Mouse (Mus musculus) kidney, postnatal 0 days (tissue): Measurements from ENCODE around the gene Tbx2. TPM values are rescaled to one million over a fixed set of nuclear protein-coding genes. Genes with fewer than 3 reads are reported as not detected.

Experiments
- ATAC-seq: fragments of 200-750 bp; cut with Nextera tagmentation; replicated peaks from 2 replicates; pipeline ENCODE4 v1.8.0; 2017; ENCODE audit warnings: low read depth, moderate number of reproducible peaks, moderate TSS enrichment, moderate library complexity; ENCODE audit not compliant: low FRiP score
- DNase-seq: peaks from one replicate; pipeline ENCODE4 v3.0.0-alpha.2; 2016; ENCODE audit warnings: low spot score
- H3K27ac ChIP-seq: fragments of 300-500 bp; sonication (generic); 2 replicates; pipeline ENCODE4 v1.5.1; 2014; ENCODE audit warnings: mild to moderate bottlenecking
- H3K27me3 ChIP-seq: fragments of 300-500 bp; sonication (generic); 2 replicates; pipeline ENCODE4 v1.6.1; 2014; ENCODE audit warnings: low read length, mixed read lengths; ENCODE audit not compliant: insufficient read depth
- H3K36me3 ChIP-seq: fragments of 300-500 bp; sonication (generic); 2 replicates; pipeline ENCODE4 v1.6.1; 2014; ENCODE audit warnings: low read length, mixed read lengths; ENCODE audit not compliant: insufficient read depth
- H3K4me1 ChIP-seq: fragments of 300-500 bp; sonication (generic); replicated peaks from 2 replicates; pipeline ENCODE4 v1.6.1; 2014; ENCODE audit warnings: antibody characterized with exemption, low read length, mixed read lengths; ENCODE audit not compliant: insufficient read depth
- H3K4me2 ChIP-seq: fragments of 300-500 bp; sonication (generic); 2 replicates; pipeline ENCODE4 v1.6.1; 2014; ENCODE audit warnings: mild to moderate bottlenecking, low read length, moderate library complexity, mixed read lengths
- H3K4me3 ChIP-seq: fragments of 300-500 bp; sonication (generic); replicated peaks from 2 replicates; pipeline ENCODE4 v1.5.1; 2014; ENCODE audit warnings: low read depth, low read length
- H3K9ac ChIP-seq: fragments of 300-500 bp; sonication (generic); 2 replicates; pipeline ENCODE4 v1.6.1; 2014; ENCODE audit warnings: low read depth, low read length
- H3K9me3 ChIP-seq: fragments of 300-500 bp; sonication (generic); replicated peaks from 2 replicates; pipeline ENCODE4 v1.6.1; 2016; ENCODE audit warnings: low read length, inconsistent platforms, mixed read lengths
- CTCF ChIP-seq: IDR thresholded peaks from 2 replicates; pipeline ENCODE4 v1.5.1; 2016; ENCODE audit warnings: antibody characterized with exemption, low read depth, mild to moderate bottlenecking, moderate library complexity
- WGBS: fragments of 180-500 bp; shearing (Covaris S2); extraction: QIAGEN DNeasy Blood & Tissue Kit; methylation state at CpG from one replicate; pipeline ENCODE4 v1.1.7; 2014; 5-methylcytosine and 5-hydroxymethylcytosine counted together
- polyA plus RNA-seq: library from polyadenylated mRNA; unstranded; fragments of >200 nt; fragmentation: Nextera tagmentation; extraction: Ambion mirVana; gene quantifications from 2 replicates; pipeline ENCODE4 v1.2.1, GENCODE M21; 2015

Gene Tbx2
- polyA plus RNA-seq, 1 experiment from 2014 or later = 22.5 TPM

DNA sequence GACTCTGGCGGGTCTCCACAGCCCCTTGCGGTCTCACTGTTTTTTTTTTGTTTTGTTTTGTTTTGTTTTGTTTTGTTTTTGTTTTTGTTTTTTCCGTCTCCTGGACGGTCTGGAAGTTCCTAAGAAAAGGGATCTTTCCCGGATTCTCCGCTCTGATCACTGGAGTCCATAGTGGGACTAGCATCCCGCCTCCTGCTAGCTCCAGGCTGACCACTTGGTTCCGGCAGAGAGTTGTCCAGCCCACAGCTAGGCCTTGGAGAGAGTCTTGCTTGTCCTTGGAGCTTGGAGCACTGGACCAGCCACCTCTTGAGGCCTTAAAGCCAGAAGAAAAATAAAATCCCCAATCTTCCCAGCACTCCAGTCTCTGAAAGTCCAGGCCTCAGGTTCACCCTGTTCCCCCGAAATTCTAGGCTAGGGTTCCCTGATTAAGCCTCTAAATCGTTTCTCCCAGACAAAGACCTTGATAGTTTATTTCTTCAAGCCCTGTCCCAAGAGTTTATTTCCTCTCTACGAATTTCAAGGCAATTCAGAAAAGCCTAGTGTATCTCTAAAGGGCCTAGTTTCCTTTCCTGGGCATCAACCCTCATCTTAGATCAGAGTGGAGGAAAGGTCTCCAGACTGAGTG lies 1.5 kb downstream of the Tbx2 start:
- Histone ChIP-seq H3K27me3 (0 out of 2 replicates have a peak, but pooled peaks cover 3% of the 10 kb centered on the region), H3K36me3 (peaks cover 22% of the 10 kb centered on the region; the same call in 1 of the 2 replicates), H3K27ac (peak overlapping the region; percentile 96), H3K9me3 (no peaks in the 10 kb centered on the region), H3K9ac (peak overlapping the region; percentile 85), H3K4me2 (peak overlapping the region; percentile 72), H3K4me3 (peak overlapping the region; percentile 65), H3K4me1 (peaks cover 23% of the 10 kb centered on the region)
- TF ChIP-seq CTCF = no peak
- no peak for ATAC-seq
- WGBS = 6% methylated on average over 11 of the region's 11 CpGs
- peak; percentile 50 for DNase-seq

DNA sequence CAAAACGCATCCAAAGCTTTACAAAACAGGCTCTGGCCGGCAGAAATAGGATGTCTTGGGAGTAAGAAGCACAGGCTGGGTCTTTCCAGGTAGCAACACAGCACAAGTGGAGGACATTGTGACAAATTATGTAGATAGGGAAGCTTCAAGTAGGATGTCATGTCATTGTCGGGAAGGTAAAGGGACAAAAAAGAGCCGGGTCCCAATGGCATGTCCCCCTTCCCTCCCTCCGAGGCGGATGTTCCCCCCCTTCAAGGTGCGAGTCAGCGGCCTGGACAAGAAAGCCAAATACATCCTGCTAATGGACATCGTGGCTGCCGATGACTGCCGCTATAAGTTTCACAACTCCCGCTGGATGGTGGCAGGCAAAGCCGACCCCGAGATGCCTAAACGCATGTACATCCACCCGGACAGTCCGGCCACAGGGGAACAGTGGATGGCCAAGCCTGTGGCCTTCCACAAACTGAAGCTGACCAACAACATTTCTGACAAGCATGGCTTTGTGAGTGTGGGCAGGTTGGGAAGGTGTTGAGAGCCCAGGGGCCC lies 2.1 kb downstream of the Tbx2 start:
- ATAC-seq (no peak), DNase-seq (no peak)
- TF ChIP-seq CTCF = no peak
- H3K4me3 ChIP-seq = peak overlapping the region; percentile 65
- peak overlapping the region; percentile 96 for H3K27ac ChIP-seq
- no peaks in the 10 kb centered on the region for H3K9me3 ChIP-seq
- H3K9ac ChIP-seq = peak overlapping the region; percentile 85
- no peaks in the 10 kb centered on the region for H3K27me3 ChIP-seq
- H3K4me2 ChIP-seq = peak overlapping the region; percentile 72
- peaks cover 18% of the 10 kb centered on the region for H3K4me1 ChIP-seq
- 14% methylated on average over 17 of the region's 17 CpGs for WGBS
- H3K36me3 ChIP-seq = peaks cover 22% of the 10 kb centered on the region; the same call in 1 of the 2 replicates

DNA sequence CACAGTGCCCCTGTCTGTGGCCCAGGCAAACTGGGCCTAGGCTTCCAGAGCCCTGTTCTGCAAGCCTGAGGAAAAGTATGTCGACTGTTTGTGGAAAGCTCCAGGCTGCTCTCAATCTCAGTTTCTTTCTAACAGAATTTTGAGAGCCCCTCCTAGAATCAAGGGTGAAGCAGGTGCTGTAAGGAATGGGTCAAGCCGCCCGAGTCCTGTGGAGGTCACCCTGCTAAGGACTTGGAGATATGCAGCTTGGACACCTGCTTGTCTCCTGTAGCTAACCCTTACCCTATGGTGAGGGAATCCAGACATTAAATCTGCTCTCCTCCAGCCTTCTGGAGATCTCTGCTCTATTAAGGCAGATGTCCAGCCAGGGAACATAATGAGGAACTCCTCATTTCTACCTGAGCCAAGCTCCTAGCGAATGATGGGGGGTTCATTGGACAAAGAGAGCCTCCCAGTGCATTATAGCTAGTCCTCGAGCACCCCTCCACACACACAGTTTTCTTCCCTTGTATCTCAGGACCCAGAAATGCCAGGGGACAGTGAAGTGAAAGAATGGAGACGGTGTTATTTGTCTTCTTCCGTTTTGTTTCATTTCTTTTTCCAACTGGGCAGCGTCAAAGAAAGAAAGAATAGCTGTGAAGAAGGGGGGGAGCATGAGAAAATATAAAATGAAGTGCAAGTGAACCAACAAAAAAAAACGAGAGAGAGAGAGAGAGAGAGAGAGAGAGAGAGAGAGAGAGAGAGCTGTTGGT lies 2.8 kb downstream of the Tbx2 start:
- Histone ChIP-seq H3K4me3 (peak overlapping the region; percentile 65), H3K4me2 (peak overlapping the region; percentile 72), H3K36me3 (peaks cover 23% of the 10 kb centered on the region; the same call in 1 of the 2 replicates), H3K9ac (peak overlapping the region; percentile 85), H3K27ac (peak overlapping the region; percentile 96), H3K9me3 (no peaks in the 10 kb centered on the region), H3K4me1 (peaks cover 10% of the 10 kb centered on the region), H3K27me3 (no peaks in the 10 kb centered on the region)
- DNase-seq = no peak
- no peak for ATAC-seq
- WGBS = 20% methylated on average over 9 of the region's 9 CpGs
- no peak for TF ChIP-seq CTCF

DNA sequence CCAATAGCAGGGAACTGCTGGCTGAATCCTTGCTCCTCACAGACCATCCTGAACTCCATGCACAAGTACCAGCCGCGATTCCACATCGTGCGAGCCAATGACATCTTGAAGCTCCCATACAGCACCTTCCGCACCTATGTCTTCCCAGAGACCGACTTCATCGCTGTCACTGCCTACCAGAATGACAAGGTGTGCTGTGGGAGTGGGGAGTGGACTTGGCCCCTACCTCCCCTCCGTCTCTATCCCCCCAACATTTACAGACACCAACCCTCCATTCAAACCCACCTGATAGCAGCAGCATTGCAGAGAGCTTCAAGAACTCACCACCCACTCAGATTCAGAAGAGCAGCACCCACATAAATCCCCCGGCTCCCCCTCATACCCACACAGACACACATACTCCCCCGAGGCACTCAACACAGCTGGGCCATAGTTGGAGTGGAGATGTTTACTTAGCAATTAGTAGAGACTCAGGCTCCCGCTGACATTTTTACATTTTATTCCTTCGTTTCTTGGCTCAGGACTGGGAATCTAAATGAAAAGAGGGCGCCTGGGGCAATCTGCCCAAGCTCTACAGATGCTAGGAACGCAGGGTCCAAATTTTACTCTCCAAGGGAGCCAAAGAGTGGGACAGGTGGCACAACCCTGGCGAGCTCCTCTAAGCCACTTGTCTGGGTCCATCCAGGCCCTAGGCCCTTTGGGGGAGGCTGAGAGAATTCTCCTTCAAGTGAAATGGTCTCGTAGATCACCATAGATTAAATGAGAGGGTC lies 3.6 kb downstream of the Tbx2 start:
- WGBS = 12% methylated on average over 16 of the region's 16 CpGs
- Histone ChIP-seq H3K4me3 (peak overlapping the region; percentile 65), H3K4me2 (peak overlapping the region; percentile 72), H3K27ac (peak overlapping the region; percentile 96), H3K27me3 (no peaks in the 10 kb centered on the region), H3K9me3 (no peaks in the 10 kb centered on the region), H3K9ac (peak overlapping the region; percentile 85), H3K4me1 (peaks cover 4% of the 10 kb centered on the region; the same call in 1 of the 2 replicates), H3K36me3 (peaks cover 31% of the 10 kb centered on the region; the same call in 1 of the 2 replicates)
- TF ChIP-seq CTCF = no peak
- ATAC-seq = no peak
- peak; percentile 60 for DNase-seq

DNA sequence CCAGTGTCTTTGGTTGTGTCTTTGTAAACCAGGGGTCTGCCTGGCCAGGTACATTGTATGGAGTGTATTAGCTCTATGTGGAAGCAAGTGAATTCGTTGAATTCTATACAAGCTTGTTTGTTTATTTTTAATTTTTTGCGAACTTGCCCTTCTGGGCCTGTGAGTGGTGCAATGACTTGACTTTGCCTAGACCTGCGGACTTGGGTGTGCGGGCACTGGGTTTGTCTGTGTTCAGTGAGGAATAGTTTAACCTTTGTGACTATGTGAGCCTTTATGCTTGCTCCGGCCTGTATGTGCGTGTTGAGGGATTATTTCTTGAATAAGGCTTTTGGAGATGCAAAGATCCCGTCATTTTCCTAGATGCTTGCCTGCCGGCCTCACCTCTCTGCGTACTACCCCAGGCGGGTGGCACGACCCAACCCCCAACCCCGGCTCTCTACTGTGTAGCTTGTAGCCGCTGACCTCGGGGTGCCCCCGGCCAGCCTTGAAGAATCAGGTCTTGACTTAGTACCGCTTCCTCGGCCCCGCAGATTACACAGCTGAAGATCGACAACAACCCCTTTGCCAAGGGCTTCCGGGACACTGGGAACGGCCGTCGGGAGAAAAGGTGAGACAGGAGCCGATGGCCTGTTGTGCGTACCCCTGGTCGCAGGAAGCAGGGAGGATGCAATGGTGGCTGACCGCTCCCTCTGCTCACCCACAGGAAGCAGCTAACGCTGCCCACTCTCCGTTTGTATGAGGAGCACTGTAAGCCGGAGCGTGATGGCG lies 4.4 kb downstream of the Tbx2 start:
- Histone ChIP-seq H3K36me3 (peaks cover 31% of the 10 kb centered on the region; the same call in 1 of the 2 replicates), H3K4me1 (peaks cover 4% of the 10 kb centered on the region; the same call in 1 of the 2 replicates), H3K4me2 (peak overlapping the region; percentile 72), H3K27ac (peak overlapping the region; percentile 96), H3K4me3 (peak overlapping the region; percentile 65), H3K9me3 (no peaks in the 10 kb centered on the region), H3K9ac (peak overlapping the region; percentile 85), H3K27me3 (no peaks in the 10 kb centered on the region)
- DNase-seq (no peak), ATAC-seq (no peak)
- 10% methylated on average over 32 of the region's 32 CpGs for WGBS
- no peak for TF ChIP-seq CTCF
